Mouse (Mus musculus) bone marrow, adult 2 months (tissue): ENCODE data around the gene Arhgap15. TPM values are rescaled to one million over a fixed set of nuclear protein-coding genes. Genes with fewer than 3 reads are reported as not detected.

Source experiments
- H3K27ac ChIP-seq: fragments of 200-500 bp; 2 replicates; pipeline ENCODE4 v1.5.1; 2012; ENCODE audit warnings: low read depth, mild to moderate bottlenecking, control low read depth, inconsistent platforms, low read length; ENCODE audit not compliant: control insufficient read depth, poor library complexity, insufficient read depth
- H3K4me1 ChIP-seq: fragments of 200-500 bp; 2 replicates; pipeline ENCODE4 v1.6.1; 2011; ENCODE audit warnings: low read length; ENCODE audit not compliant: control insufficient read depth, insufficient read depth
- H3K4me3 ChIP-seq: fragments of 200-500 bp; replicated peaks from 2 replicates; pipeline ENCODE3; 2011; ENCODE audit warnings: mild to moderate bottlenecking, low read depth, low read length, control low read depth; ENCODE audit not compliant: control insufficient read depth
- CTCF ChIP-seq: fragments of 200-500 bp; IDR thresholded peaks from 2 replicates; pipeline ENCODE4 v1.5.1; 2011; ENCODE audit warnings: low read length, control low read depth; ENCODE audit not compliant: control insufficient read depth, insufficient read depth
- POLR2A ChIP-seq: fragments of 200-500 bp; IDR thresholded peaks from 2 replicates; pipeline ENCODE4 v1.6.1; 2011; ENCODE audit warnings: low read depth, mild to moderate bottlenecking, control low read depth, low read length, borderline replicate concordance; ENCODE audit not compliant: control insufficient read depth
- WGBS: fragments of 180-500 bp; shearing (Covaris S2); methylation state at CpG from one replicate; pipeline ENCODE4 v1.1.7; 2018; 5-methylcytosine and 5-hydroxymethylcytosine counted together
- polyA plus RNA-seq: library from polyadenylated mRNA; stranded (reverse); fragments of >200 nt; gene quantifications from 2 replicates; pipeline ENCODE4 v1.2.4, GENCODE M21; 2011; ENCODE audit warnings: low replicate concordance; ENCODE audit not compliant: missing spikeins, insufficient read depth, insufficient read length

The Arhgap15 gene
- polyA plus RNA-seq, 1 experiment, result 14.5 TPM

DNA sequence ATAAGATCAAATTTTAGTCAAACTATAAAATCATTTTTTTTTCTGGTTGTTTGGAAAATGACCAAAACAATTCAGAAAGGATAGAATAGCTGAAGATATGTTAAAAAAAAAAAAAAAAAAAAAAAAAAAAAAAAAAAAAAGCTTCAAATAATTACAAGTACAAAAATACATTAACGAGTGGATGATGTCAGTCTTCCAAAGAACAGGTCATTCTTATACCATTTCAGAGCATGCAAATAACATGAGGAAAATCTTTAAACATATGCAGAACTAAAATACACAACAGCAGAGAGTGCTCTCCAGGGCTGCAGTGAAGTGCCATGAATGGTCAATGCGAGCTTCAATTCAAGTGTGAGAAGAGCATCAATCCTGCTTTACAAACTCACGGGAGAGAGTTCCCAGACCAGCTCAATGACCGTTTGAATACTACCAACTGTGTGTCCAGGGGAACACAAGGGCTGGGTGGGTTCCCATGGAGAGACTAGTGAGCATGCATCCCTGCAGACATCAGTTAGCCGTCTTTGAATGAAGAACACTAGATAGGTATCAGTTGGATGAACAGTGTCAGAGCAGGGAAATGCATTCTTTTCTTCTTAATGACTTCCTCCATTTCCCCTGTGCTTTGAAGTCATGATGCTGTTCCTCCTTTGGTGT, 337.9 kb downstream of the Arhgap15 start:
- Histone ChIP-seq H3K27ac (no peak overlapping the region), H3K4me1 (no peaks in the 10 kb centered on the region), H3K4me3 (no peak overlapping the region)
- no peak for TF ChIP-seq POLR2A
- TF ChIP-seq CTCF, result no peak
- 83% methylated on average over 5 of the region's 5 CpGs for WGBS

DNA sequence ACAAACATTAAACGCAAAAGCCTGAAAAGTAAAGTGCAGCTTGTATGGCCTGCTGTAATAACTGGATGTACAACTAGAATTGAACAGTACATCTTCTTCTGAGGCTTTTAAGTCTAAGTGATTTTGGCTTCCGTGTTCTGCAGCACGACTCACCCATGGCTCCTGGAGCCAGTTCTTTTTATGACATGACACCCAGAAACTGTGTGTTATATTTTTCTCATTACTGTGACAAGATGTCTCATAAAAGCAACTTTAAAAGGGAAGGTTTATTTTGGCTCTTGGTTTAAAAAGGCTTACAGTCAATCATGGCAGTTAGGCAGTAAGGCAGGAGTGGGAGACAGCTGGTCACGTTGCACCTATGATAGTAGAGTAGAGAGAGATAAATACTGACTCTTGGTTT, 349.9 kb downstream of the Arhgap15 start:
- Histone ChIP-seq H3K27ac (no peak overlapping the region), H3K4me3 (no peak overlapping the region), H3K4me1 (no peaks in the 10 kb centered on the region)
- TF ChIP-seq POLR2A, result no peak
- TF ChIP-seq CTCF, result no peak
- 87% methylated on average over 4 of the region's 4 CpGs for WGBS

DNA sequence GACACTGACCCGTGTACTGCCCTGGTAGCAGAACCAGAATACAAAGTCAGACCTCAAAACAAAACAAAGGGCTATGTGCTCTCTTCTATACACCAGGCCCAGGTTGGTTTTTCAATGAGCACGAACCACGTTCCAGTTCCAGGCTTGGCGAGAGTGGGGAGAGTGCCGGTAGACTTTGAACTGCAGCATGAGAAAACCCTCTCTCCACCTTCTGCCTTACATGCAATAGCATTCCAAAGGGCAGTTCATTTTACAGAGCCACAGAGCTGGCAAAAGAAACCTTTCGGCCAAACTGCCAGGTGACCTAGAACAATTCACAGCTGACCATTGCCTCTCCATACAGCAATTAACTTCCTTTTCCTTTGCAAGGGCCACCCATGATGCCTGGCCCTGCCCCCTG, 353.7 kb downstream of the Arhgap15 start:
- Histone ChIP-seq H3K4me3 (no peak overlapping the region), H3K27ac (no peak overlapping the region), H3K4me1 (no peaks in the 10 kb centered on the region)
- no peak for TF ChIP-seq POLR2A
- TF ChIP-seq CTCF, result no peak
- 89% methylated on average over 6 of the region's 6 CpGs for WGBS

DNA sequence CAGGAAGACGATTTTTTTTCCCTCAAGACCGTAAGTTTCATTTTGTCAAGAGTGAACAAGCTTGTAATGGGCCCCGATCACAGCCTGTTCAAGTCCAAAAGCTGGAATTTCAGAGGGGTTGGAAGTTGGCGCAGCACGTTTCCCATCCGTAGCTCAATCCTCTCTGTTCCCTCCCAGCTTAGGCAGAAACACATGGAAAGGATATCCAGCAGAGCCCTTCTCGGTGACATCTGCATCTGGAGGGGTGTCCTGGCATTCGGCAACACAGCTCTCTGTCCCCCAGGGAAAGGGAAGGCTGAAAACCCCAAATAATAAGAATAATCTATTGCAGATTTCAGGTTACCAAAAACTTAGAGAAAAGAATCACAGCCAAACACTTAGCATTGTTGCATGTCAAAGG, 354.7 kb downstream of the Arhgap15 start:
- no peak for TF ChIP-seq POLR2A
- no peak for TF ChIP-seq CTCF
- H3K4me3 ChIP-seq, result no peak overlapping the region
- no peaks in the 10 kb centered on the region for H3K4me1 ChIP-seq
- 85% methylated on average over 8 of the region's 8 CpGs for WGBS
- H3K27ac ChIP-seq, result no peak overlapping the region

DNA sequence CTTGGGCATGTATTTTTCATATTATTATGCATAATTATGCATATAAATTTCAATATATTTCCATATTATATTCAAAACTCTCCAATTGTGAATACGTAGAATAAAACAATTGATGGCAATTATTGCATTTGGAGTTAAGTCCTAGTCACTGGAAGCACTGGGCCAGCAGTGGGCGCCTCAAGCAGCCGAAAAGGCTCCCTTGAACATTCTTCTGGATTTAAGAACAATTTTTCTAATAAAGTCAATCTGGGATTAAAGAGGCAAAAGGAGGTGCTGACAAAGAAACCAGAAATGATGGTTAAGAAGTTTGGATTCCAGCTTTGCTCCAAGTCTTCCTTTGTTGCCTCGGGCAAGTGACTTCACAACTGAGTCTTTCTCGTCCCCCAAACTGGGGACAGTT, 355.1 kb downstream of the Arhgap15 start:
- 85% methylated on average over 5 of the region's 5 CpGs for WGBS
- TF ChIP-seq CTCF, result no peak
- TF ChIP-seq POLR2A, result no peak
- Histone ChIP-seq H3K4me3 (no peak overlapping the region), H3K27ac (no peak overlapping the region), H3K4me1 (no peaks in the 10 kb centered on the region)

DNA sequence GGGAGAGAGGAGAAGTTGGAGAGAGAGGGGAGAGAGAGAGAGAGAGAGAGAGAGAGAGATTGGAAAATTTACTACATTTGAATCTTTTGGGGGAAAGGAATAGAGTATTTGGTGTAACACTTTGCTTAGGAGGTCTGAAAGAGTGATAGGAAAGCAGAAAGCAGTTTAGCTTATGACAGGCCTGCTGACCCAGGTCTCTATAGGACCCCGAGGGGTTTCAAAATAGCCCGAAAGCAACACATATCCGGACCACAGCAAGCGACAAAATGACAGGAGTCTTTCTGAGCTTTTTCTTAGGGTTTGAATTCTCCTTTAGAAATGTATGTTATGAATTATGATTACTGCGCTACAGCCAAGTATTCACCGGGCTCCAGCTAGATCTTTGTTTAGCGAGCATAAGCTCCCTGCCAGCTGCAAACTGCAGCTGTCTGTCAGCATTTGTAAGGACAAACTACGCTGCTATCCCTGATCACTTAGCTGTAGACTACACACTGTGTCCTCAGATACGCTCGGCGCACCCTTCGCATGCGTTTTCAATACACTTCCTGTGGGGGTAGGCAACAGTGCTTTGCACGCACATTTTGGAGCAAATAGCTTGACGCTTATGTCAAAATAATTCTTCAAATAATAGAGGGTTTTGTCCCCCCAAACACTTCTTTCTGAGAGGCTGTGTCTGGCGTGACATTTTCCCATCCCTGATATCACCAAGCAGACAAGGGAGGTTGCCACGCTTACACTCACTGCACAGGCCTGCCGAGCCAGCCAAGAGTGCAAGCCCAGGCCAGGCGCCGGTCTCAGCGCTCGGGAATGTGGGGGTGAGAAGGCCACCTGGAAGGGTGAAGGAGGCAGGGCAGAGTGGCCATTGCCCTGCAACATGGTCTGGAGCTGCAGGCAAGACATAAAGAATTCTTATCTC, 355.9 kb downstream of the Arhgap15 start:
- Histone ChIP-seq H3K27ac (no peak overlapping the region), H3K4me3 (no peak overlapping the region), H3K4me1 (no peaks in the 10 kb centered on the region)
- 91% methylated on average over 22 of the region's 22 CpGs for WGBS
- no peak for TF ChIP-seq CTCF
- TF ChIP-seq POLR2A, result no peak

DNA sequence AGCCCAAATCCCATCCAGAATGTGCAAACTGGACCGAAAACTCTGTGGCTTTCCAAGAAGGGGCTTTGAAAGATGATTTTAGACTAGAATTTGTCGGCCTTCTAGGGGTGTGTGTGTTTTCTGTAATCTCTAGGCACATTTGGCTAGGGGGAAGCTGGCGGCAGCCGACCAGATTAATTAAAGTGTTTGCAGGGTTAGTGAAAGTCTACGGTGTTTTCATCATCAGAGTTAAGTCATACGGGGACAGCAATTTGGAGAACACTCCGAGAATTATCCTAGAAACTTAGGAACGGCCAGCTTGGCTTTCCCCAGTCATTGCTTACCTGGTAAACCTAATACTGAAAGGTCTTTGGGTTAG, 356.6 kb downstream of the Arhgap15 start:
- TF ChIP-seq POLR2A, result no peak
- no peak for TF ChIP-seq CTCF
- 87% methylated on average over 8 of the region's 8 CpGs for WGBS
- no peak overlapping the region for H3K4me3 ChIP-seq
- no peak overlapping the region for H3K27ac ChIP-seq
- H3K4me1 ChIP-seq, result no peaks in the 10 kb centered on the region

DNA sequence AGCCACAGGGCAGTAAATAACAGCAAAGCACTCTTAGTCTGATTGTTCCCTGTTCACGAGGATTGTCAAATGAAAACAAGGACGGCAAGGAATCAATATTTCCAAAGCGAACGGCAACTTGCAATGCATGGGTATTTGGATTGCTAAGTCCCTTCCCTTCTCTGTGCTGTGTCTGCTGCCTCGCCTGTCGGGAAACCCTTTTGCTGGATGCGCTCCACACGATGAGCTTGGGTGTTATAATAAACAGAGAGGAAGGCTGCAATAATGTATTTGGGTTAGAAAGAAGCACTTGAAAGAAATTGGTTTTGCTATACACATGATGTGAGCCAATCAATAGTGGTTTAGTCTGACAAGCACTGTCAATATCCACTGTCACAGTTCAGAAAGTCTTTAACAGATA, 357.7 kb downstream of the Arhgap15 start:
- H3K27ac ChIP-seq, result no peak overlapping the region
- H3K4me1 ChIP-seq, result no peaks in the 10 kb centered on the region
- WGBS, result 89% methylated on average over 8 of the region's 8 CpGs
- TF ChIP-seq POLR2A (no peak), CTCF (no peak)
- no peak overlapping the region for H3K4me3 ChIP-seq

DNA sequence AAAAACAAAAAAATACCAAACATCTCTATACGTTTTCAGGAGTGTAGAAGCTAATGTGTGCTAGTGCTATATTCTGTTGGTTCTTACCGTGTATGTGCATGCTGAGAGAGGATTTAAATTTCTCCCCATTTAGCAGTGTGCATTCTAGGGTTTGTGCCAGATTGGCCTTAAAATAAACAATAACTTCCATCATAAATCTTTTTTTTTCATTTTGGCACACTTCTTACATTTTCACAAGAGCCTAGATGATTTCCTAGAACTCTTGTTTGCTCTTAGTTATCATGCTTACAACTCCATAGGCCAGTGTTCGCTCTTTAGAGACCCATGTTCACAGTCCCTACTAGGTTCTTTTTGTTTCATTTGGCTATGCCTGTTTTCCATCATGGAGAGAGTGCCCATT, 362.7 kb downstream of the Arhgap15 start:
- 82% methylated on average over 3 of the region's 3 CpGs for WGBS
- TF ChIP-seq POLR2A (no peak), CTCF (no peak)
- Histone ChIP-seq H3K4me3 (no peak overlapping the region), H3K27ac (no peak overlapping the region), H3K4me1 (no peaks in the 10 kb centered on the region)
